Mouse (Mus musculus) lung, embryonic 16.5 days (tissue): ENCODE measurements at regions not wholly inside any gene's neighbourhood (a gene's known extent, or its start where the extent isn't known, plus 50 kb on each side); places are given as distances from the start of the nearest gene placed in this dataset.

ENCODE experiments used
- ATAC-seq: fragments of 200-750 bp; cut with Nextera tagmentation; 2 replicates; pipeline ENCODE4 v1.8.0; 2017; ENCODE audit warnings: low read depth, mild to moderate bottlenecking, moderate library complexity
- H3K27ac ChIP-seq: fragments of 300-500 bp; sonication (generic); 2 replicates; pipeline ENCODE4 v1.5.1; 2014; ENCODE audit warnings: mild to moderate bottlenecking, control low read depth, low read length
- H3K27me3 ChIP-seq: fragments of 300-500 bp; sonication (generic); 2 replicates; pipeline ENCODE4 v1.6.1; 2014; ENCODE audit warnings: low read depth, low read length, mixed read lengths; ENCODE audit not compliant: control insufficient read depth, insufficient read depth
- H3K36me3 ChIP-seq: fragments of 300-500 bp; sonication (generic); 2 replicates; pipeline ENCODE4 v1.6.1; 2014; ENCODE audit warnings: low read length; ENCODE audit not compliant: control insufficient read depth, insufficient read depth
- H3K4me1 ChIP-seq: fragments of 300-500 bp; sonication (generic); replicated peaks from 2 replicates; pipeline ENCODE4 v1.6.1; 2014; ENCODE audit warnings: low read length, mixed read lengths; ENCODE audit not compliant: control insufficient read depth, insufficient read depth
- H3K4me2 ChIP-seq: fragments of 300-500 bp; sonication (generic); 2 replicates; pipeline ENCODE4 v1.6.1; 2014; ENCODE audit warnings: low read depth, low read length, control low read depth
- H3K4me3 ChIP-seq: fragments of 300-500 bp; sonication (generic); 2 replicates; pipeline ENCODE4 v1.5.1; 2014; ENCODE audit warnings: mild to moderate bottlenecking, low read length, control low read depth
- H3K9ac ChIP-seq: fragments of 300-500 bp; sonication (generic); 2 replicates; pipeline ENCODE4 v1.6.1; 2014; ENCODE audit warnings: low read length, control low read depth
- H3K9me3 ChIP-seq: fragments of 300-500 bp; sonication (generic); 2 replicates; pipeline ENCODE4 v1.6.1; 2016; ENCODE audit warnings: low read length; ENCODE audit not compliant: control insufficient read depth
- WGBS: fragments of 180-500 bp; shearing (Covaris S2); extraction: QIAGEN DNeasy Blood & Tissue Kit; methylation state at CpG from one replicate; pipeline ENCODE4 v1.1.7; 2014; 5-methylcytosine and 5-hydroxymethylcytosine counted together

DNA sequence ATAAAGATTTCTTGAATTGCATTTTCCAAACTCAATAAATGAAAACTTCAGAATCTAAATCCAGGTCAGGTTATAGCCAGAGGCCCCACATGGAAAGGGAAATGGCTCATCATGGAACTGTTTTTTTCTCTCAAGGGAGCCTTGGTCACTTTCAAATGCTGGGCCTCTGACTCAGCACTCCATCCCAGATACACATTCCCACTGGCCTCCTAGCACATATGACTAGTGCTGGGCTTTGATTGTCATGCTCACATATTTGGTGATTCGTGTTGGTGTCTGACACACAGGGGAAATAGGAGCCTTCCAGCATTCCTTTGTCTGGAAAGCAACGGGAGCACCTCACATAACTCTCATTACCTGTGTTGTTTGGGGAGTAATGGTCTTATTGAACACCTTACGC is 183.5 kb upstream of the Il12b start:
- Histone ChIP-seq H3K9ac (no peak overlapping the region), H3K27me3 (no peaks in the 10 kb centered on the region), H3K36me3 (no peaks in the 10 kb centered on the region), H3K9me3 (no peaks in the 10 kb centered on the region), H3K4me1 (no peaks in the 10 kb centered on the region), H3K4me3 (no peak overlapping the region), H3K27ac (no peak overlapping the region), H3K4me2 (no peak overlapping the region)
- WGBS = 79% methylated on average over 3 of the region's 3 CpGs
- no peak for ATAC-seq

- no peak overlapping the region for H3K4me2 ChIP-seq
- ATAC-seq = peak; percentile 70; the same call in 1 of the 2 replicates
- H3K4me1 ChIP-seq = no peaks in the 10 kb centered on the region
- H3K9ac ChIP-seq = no peak overlapping the region
- no peak overlapping the region for H3K27ac ChIP-seq
- H3K4me3 ChIP-seq = no peak overlapping the region
- WGBS = 21% methylated on average over 3 of the region's 3 CpGs
- no peaks in the 10 kb centered on the region for H3K9me3 ChIP-seq
- no peaks in the 10 kb centered on the region for H3K27me3 ChIP-seq
- no peaks in the 10 kb centered on the region for H3K36me3 ChIP-seq
Observed at GRCm38 (mm10) chr11:44219971-44220370, 179.9 kb upstream of the Il12b start.

GRCm38 (mm10) chr11:44229996-44230395 is 169.9 kb upstream of the Il12b start:
- WGBS = 50% methylated on average over 5 of the region's 5 CpGs
- H3K27ac ChIP-seq = no peak overlapping the region
- H3K27me3 ChIP-seq = no peaks in the 10 kb centered on the region
- ATAC-seq = no peak
- H3K4me2 ChIP-seq = no peak overlapping the region
- H3K4me1 ChIP-seq = no peaks in the 10 kb centered on the region
- H3K9ac ChIP-seq = no peak overlapping the region
- H3K4me3 ChIP-seq = no peak overlapping the region
- H3K36me3 ChIP-seq = no peaks in the 10 kb centered on the region
- H3K9me3 ChIP-seq = no peaks in the 10 kb centered on the region

GRCm38 (mm10) chr11:44235456-44235855 is 164.4 kb upstream of the Il12b start:
- Histone ChIP-seq H3K36me3 (no peaks in the 10 kb centered on the region), H3K27me3 (no peaks in the 10 kb centered on the region), H3K4me3 (no peak overlapping the region), H3K27ac (no peak overlapping the region), H3K4me1 (no peaks in the 10 kb centered on the region), H3K9ac (no peak overlapping the region), H3K9me3 (no peaks in the 10 kb centered on the region), H3K4me2 (no peak overlapping the region)
- no peak for ATAC-seq

DNA sequence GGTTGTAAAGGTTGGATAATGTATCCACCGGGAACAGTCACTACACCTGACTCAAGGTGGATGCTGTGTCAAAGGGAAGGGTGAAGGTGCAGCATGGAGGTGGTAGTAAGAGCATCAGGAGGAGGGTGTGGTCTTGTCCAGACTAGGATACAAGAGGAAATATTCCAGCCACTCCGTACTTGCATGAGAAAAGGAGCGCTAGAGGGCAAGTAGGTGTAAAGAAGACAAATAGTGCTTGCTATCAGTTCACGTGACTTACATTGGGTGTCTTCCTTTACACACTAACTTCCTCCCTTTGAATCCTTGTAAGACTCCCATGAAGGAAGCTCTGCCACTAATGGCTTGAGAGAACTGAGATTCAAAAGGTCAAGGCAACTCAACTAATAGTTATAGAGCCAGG is 161.8 kb upstream of the Il12b start:
- Histone ChIP-seq H3K9me3 (no peaks in the 10 kb centered on the region), H3K27ac (no peak overlapping the region), H3K4me1 (no peaks in the 10 kb centered on the region), H3K27me3 (no peaks in the 10 kb centered on the region), H3K4me3 (no peak overlapping the region), H3K9ac (no peak overlapping the region), H3K4me2 (no peak overlapping the region), H3K36me3 (no peaks in the 10 kb centered on the region)
- 84% methylated on average over 4 of the region's 4 CpGs for WGBS
- no peak for ATAC-seq

DNA sequence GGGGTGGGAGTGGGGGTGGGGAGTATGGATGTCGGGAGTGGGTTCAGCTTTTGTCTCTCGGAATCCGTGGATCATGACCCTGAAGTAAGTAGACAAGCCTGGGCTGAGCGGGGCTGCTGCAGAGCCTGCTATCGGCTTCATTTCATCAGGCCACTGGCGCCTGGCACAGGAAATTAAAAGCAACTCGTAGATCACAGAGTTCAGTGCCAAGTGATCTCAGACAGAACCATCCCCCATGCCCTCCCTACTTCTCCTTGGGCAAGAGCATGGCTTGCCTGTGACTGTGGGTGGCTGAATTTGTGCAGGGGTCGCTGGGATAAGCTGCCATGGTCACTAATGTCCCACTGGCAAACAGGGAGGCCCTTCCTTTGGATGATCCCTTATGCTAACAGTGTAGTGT is 161.3 kb upstream of the Il12b start:
- no peak for ATAC-seq
- Histone ChIP-seq H3K4me1 (no peaks in the 10 kb centered on the region), H3K4me3 (no peak overlapping the region), H3K9me3 (no peaks in the 10 kb centered on the region), H3K9ac (no peak overlapping the region), H3K27ac (no peak overlapping the region), H3K27me3 (no peaks in the 10 kb centered on the region), H3K4me2 (no peak overlapping the region), H3K36me3 (no peaks in the 10 kb centered on the region)
- WGBS = 67% methylated on average over 6 of the region's 8 CpGs

DNA sequence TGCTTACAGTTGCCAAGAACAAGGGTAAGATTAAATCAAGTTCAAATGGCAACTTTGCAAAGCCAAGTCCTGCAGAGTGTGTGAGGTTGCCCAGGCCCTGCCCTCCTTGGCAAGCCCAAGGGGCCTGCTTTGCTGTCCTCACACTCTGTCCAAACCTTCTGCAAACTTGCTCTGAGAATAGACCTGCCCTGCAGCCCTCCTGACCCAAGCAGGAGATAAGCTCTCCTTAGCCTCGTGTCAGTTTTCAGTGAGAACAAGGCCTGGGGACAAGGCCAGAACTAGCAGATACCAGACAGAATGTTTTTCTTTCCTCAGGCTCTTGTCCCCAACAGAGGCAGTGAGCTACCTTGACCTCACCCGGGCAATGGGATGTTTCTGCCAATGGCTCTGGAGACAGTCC is 156.7 kb upstream of the Il12b start:
- Histone ChIP-seq H3K4me1 (no peaks in the 10 kb centered on the region), H3K27ac (no peak overlapping the region), H3K27me3 (no peaks in the 10 kb centered on the region), H3K4me2 (no peak overlapping the region), H3K36me3 (no peaks in the 10 kb centered on the region), H3K4me3 (no peak overlapping the region), H3K9me3 (no peaks in the 10 kb centered on the region), H3K9ac (no peak overlapping the region)
- ATAC-seq = no peak
- WGBS = 19% methylated on average over 2 of the region's 2 CpGs

DNA sequence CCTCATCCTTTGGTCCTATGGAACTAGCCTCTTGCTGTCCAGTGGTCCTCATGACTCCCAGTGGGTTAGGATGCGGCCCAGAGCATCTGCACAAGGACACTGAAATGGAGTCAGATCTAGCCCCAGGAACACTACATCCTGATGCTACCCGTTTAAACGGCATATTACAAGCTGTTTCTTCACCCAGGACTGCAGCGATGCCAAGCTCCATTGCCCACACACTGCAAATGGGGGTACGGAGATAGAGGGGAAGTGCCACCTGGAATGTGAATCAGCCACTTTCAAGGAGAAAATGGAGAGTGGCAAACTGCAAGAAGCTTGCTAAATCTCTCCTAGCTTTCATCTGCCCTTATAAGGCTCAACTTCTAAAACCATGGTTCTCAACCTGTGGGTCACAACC is 148.0 kb upstream of the Il12b start:
- Histone ChIP-seq H3K27me3 (no peaks in the 10 kb centered on the region), H3K36me3 (no peaks in the 10 kb centered on the region), H3K4me1 (no peaks in the 10 kb centered on the region), H3K4me2 (no peak overlapping the region), H3K9ac (no peak overlapping the region), H3K27ac (no peak overlapping the region), H3K9me3 (no peaks in the 10 kb centered on the region), H3K4me3 (no peak overlapping the region)
- ATAC-seq = no peak
- WGBS = 91% methylated on average over 5 of the region's 5 CpGs

DNA sequence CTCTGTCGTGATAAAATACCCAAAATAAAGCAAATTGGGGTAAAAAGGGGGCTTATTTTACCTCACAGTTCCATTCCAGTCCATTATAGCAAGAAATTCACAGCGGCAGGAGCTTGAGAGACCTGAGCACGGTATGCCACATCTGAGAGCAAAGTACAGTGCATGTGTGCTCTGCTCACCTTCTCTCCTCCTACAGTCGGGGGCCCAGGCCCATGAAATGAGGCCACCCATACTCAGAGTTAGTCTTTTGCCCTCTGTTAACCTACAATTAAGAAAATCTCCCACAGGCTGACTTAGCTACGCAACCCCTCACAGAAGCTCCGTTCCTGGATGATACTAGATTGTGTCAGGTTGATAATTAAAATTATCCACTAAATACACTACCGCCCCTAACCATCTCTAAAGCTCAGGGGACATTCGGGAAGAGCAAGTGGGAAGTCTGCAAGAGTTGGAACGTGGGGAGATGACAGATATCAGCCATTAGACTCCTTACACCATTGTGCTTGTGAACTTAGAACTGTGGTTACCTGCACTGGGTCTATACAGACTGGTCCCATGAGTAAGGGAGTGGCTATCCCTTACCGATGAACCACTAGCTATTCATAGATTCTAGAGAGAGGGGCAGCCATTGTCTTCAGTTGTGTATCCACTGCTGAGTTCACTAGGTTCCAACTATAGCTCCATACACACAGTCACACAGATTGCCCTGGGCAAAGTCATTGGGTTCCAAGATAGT is 139.3 kb upstream of the Il12b start:
- no peaks in the 10 kb centered on the region for H3K4me1 ChIP-seq
- H3K27me3 ChIP-seq = no peaks in the 10 kb centered on the region
- WGBS = 78% methylated on average over 10 of the region's 10 CpGs
- no peak overlapping the region for H3K27ac ChIP-seq
- H3K9me3 ChIP-seq = no peaks in the 10 kb centered on the region
- H3K9ac ChIP-seq = no peak overlapping the region
- no peak for ATAC-seq
- no peak overlapping the region for H3K4me2 ChIP-seq
- H3K4me3 ChIP-seq = no peak overlapping the region
- no peaks in the 10 kb centered on the region for H3K36me3 ChIP-seq

DNA sequence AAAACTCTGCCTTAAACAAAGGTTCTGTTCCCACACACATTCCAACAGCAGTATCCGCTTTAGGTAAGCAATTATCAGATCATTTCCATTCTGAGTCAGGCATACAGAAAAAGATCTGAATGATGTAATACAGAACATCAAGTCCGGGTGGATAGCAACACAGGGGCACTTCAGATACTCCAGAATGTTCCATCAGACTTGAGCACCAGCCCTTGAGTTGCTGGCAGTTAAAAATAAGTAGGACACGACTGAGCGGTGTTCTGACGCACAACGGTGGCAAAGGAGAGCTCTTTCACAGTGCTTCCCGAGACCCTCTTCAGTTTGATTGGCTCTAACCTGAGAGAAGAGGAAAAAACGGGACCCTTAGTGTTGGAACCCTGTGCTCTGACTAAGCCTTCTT is 138.2 kb upstream of the Il12b start:
- H3K9ac ChIP-seq = no peak overlapping the region
- 61% methylated on average over 8 of the region's 8 CpGs for WGBS
- no peak overlapping the region for H3K27ac ChIP-seq
- no peak for ATAC-seq
- no peaks in the 10 kb centered on the region for H3K4me1 ChIP-seq
- H3K36me3 ChIP-seq = no peaks in the 10 kb centered on the region
- H3K27me3 ChIP-seq = no peaks in the 10 kb centered on the region
- H3K9me3 ChIP-seq = no peaks in the 10 kb centered on the region
- no peak overlapping the region for H3K4me2 ChIP-seq
- no peak overlapping the region for H3K4me3 ChIP-seq
